Mouse (Mus musculus): ENCODE data around the gene Fam227b. TPM values are rescaled to one million over a fixed set of nuclear protein-coding genes. Genes with fewer than 3 reads are reported as not detected.

Gene Fam227b
- polyA plus RNA-seq, 1 experiment from 2014 or later, result not detected

DNA sequence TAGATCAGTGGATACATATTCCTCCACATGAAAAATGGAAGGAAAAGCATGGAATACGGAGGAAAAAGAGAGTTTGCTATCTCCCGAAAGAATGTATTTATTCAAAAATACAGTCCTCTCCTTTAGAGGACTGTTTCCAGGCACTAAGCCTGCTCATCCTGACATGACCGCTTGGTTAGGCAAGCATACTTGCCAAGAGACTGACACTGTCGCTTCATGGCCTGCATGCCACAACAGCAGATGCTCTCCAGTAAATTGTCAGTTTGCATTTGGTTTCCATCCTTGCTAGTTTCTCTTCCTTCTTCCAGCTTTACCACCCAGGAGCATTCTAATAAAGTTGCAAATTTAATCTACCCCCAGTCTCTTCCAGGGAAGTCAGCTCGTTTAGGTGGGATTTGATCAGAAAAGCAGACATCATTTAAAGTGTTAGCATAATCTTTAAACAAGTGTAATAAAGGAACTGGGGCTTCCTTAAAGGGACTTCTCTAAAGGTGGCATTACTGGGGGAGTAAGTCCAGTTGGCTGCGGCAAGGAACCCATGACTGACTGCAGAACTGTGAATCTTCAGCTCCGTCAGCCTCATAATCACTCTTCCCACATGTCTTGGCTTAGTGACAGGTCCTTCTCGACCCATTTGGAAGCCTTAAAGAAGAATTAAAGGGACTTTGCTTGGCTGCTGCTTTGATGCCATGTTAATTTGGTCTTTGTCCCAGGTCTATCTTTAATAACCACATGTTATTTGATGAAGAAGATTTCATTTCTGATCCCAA is 15.2 kb upstream of the Fam227b start:
- ATAC-seq (ENCODE audit: insufficient read depth), result no peak
- Histone ChIP-seq H3K36me3 (ENCODE audit: insufficient read depth) (peaks cover 14% of the 10 kb centered on the region; the same call in 1 of the 2 replicates), H3K27me3 (ENCODE audit: insufficient read depth, low read length) (no peaks in the 10 kb centered on the region), H3K4me2 (no peak overlapping the region), H3K4me1 (ENCODE audit: insufficient read depth) (no peaks in the 10 kb centered on the region), H3K9ac (no peak overlapping the region), H3K27ac (ENCODE audit: low read depth) (no peak overlapping the region), H3K4me3 (ENCODE audit: low read depth, low read length) (no peak overlapping the region), H3K9me3 (ENCODE audit: low read depth, low read length) (no peaks in the 10 kb centered on the region)
- 78% methylated on average over 8 of the region's 8 CpGs for WGBS
- no peak for DNase-seq
- no peak for TF ChIP-seq CTCF (IDR thresholded peaks at IDR 0.05; ENCODE audit: low read depth)

- Histone ChIP-seq H3K36me3 (ENCODE audit: insufficient read depth) (peaks cover 20% of the 10 kb centered on the region), H3K9me3 (ENCODE audit: low read depth, low read length) (no peaks in the 10 kb centered on the region), H3K4me1 (ENCODE audit: insufficient read depth) (no peaks in the 10 kb centered on the region), H3K4me3 (ENCODE audit: low read depth, low read length) (no peak overlapping the region), H3K9ac (no peak overlapping the region), H3K27ac (ENCODE audit: low read depth) (no peak overlapping the region; the same call in 1 of the 2 replicates), H3K4me2 (no peak overlapping the region), H3K27me3 (ENCODE audit: insufficient read depth, low read length) (no peaks in the 10 kb centered on the region)
- no peak for DNase-seq
- no peak for TF ChIP-seq CTCF (IDR thresholded peaks at IDR 0.05; ENCODE audit: low read depth)
- no peak for ATAC-seq (ENCODE audit: insufficient read depth)
These were observed 14.5 kb upstream of the Fam227b start for GRCm38 (mm10) chr2:126166335-126166734.

DNA sequence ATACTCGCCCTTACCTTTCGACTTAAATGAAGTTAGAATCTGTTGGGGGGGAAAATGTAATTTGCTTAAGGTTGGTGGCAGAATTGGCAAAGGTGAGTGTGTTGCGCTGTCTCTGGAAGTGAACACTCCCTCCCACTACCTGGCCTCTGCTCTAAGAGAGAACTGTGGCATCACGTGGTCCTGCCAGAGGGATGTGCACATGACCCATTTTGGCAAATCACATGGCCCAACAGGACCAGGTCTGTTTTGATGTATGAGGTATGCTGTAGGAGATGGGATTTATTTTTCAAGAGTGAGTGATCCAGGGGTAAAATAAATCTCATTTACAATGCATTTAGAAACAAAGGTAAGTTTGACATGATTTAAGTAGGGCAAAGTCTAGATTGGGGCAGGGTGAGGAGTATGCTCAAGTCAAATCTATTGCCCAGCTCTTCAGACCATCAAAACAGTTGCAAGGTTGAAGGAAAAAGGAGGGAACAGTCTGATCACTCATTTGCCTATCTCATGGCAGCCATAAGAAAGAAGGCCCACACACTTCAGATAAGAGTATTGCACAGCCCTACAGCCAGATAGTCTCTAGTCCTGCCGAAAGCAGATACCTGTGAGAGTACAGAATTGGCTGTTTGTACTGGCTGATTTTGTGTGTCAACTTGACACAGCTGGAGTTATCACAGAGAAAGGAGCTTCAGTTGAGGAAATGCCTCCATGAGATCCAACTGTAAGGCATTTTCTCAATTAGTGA is 13.6 kb upstream of the Fam227b start:
- no peak overlapping the region for H3K4me3 ChIP-seq (ENCODE audit: low read depth, low read length)
- no peak overlapping the region for H3K4me2 ChIP-seq
- DNase-seq (no peak), ATAC-seq (ENCODE audit: insufficient read depth) (peak; percentile 58; the same call in 1 of the 2 replicates)
- no peaks in the 10 kb centered on the region for H3K4me1 ChIP-seq (ENCODE audit: insufficient read depth)
- H3K27ac ChIP-seq (ENCODE audit: low read depth), result no peak overlapping the region
- H3K9me3 ChIP-seq (ENCODE audit: low read depth, low read length), result no peaks in the 10 kb centered on the region
- 94% methylated on average over 5 of the region's 5 CpGs for WGBS
- H3K9ac ChIP-seq, result no peak overlapping the region
- TF ChIP-seq CTCF (IDR thresholded peaks at IDR 0.05; ENCODE audit: low read depth), result no peak
- peaks cover 28% of the 10 kb centered on the region for H3K36me3 ChIP-seq (ENCODE audit: insufficient read depth)
- no peaks in the 10 kb centered on the region for H3K27me3 ChIP-seq (ENCODE audit: insufficient read depth, low read length)

DNA sequence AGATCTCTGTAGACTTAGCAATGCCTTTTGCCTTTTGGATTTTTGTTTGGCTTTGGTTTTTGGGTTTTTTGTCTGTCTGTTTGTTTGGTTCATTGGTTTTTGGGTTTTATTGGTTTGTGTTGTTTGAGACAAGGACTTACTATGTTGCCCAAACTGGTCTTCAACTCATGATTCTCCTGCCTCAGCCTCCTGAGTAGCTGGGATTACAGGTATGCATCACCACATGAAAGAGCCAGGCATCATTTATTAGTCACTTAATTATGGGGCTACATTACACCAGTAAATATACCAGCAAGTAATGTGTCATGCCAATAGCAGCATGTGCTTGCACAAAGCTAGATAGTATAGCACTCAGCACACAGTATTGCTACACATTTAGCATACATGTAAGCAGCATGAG is 4.1 kb downstream of the Fam227b start:
- Histone ChIP-seq H3K36me3 (ENCODE audit: insufficient read depth) (no peaks in the 10 kb centered on the region), H3K27me3 (ENCODE audit: insufficient read depth, low read length) (no peaks in the 10 kb centered on the region), H3K4me3 (ENCODE audit: low read depth, low read length) (no peak overlapping the region), H3K9me3 (ENCODE audit: low read depth, low read length) (no peaks in the 10 kb centered on the region), H3K4me2 (no peak overlapping the region), H3K9ac (no peak overlapping the region), H3K4me1 (ENCODE audit: insufficient read depth) (no peaks in the 10 kb centered on the region), H3K27ac (ENCODE audit: low read depth) (no peak overlapping the region)
- DNase-seq (no peak), ATAC-seq (ENCODE audit: insufficient read depth) (no peak)
- TF ChIP-seq CTCF (IDR thresholded peaks at IDR 0.05; ENCODE audit: low read depth), result no peak

- Histone ChIP-seq H3K4me2 (no peak overlapping the region), H3K4me3 (ENCODE audit: low read depth, low read length) (no peak overlapping the region), H3K4me1 (ENCODE audit: insufficient read depth) (no peaks in the 10 kb centered on the region), H3K27ac (ENCODE audit: low read depth) (no peak overlapping the region), H3K27me3 (ENCODE audit: insufficient read depth, low read length) (no peaks in the 10 kb centered on the region), H3K9me3 (ENCODE audit: low read depth, low read length) (no peaks in the 10 kb centered on the region), H3K36me3 (ENCODE audit: insufficient read depth) (no peaks in the 10 kb centered on the region), H3K9ac (no peak overlapping the region)
- ATAC-seq (ENCODE audit: insufficient read depth), result no peak
- TF ChIP-seq CTCF (IDR thresholded peaks at IDR 0.05; ENCODE audit: low read depth), result no peak
- 87% methylated on average over 4 of the region's 4 CpGs for WGBS
- no peak for DNase-seq
These were observed 57.2 kb downstream of the Fam227b start for GRCm38 (mm10) chr2:126094616-126095015.

DNA sequence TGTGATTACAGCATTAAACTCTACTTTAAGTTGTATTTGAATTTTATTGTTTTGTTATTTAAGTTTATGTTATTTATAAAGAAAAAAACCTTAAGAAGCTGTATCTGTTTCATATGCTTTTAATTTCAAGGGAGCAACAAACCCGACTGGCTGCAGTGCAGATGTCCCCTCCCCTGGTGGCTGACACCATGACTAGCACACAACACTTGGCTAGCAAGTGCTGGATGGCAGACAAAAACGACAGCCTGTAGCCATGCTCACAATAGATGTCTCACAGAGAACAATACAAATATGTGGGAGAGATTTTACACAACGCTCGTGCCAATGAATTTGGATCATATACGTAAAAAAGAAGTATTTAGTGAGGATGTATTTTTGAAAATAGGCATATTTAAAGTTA is 61.4 kb downstream of the Fam227b start:
- DNase-seq, result no peak
- H3K9me3 ChIP-seq (ENCODE audit: low read depth, low read length), result no peaks in the 10 kb centered on the region
- no peak overlapping the region for H3K27ac ChIP-seq (ENCODE audit: low read depth)
- no peaks in the 10 kb centered on the region for H3K36me3 ChIP-seq (ENCODE audit: insufficient read depth)
- TF ChIP-seq CTCF (IDR thresholded peaks at IDR 0.05; ENCODE audit: low read depth), result no peak
- no peak overlapping the region for H3K9ac ChIP-seq
- no peak for ATAC-seq (ENCODE audit: insufficient read depth)
- no peaks in the 10 kb centered on the region for H3K4me1 ChIP-seq (ENCODE audit: insufficient read depth)
- WGBS, result 67% methylated on average over 5 of the region's 5 CpGs
- no peaks in the 10 kb centered on the region for H3K27me3 ChIP-seq (ENCODE audit: insufficient read depth, low read length)
- H3K4me3 ChIP-seq (ENCODE audit: low read depth, low read length), result no peak overlapping the region
- no peak overlapping the region for H3K4me2 ChIP-seq

DNA sequence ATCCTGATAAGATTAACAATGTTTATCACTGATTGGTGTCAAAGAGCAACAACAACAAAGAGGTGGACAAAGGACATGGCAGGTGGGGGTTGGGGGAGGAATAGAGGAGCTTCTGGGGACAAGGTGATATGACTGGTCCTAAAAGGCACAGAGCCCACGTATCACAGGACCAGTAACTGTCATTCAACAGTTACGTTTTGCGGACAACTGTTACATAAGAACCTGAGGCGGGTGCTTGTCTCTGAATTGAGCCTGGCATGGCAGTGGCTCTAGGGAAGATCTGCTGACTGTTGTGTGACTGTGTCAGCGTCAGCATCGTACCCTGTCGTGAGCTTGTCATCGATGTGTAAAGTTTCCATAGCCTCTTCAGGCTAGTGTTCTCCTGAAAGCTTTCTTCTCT is 65.6 kb downstream of the Fam227b start:
- Histone ChIP-seq H3K36me3 (ENCODE audit: insufficient read depth) (no peaks in the 10 kb centered on the region), H3K27ac (ENCODE audit: low read depth) (no peak overlapping the region), H3K4me3 (ENCODE audit: low read depth, low read length) (no peak overlapping the region), H3K9ac (no peak overlapping the region), H3K27me3 (ENCODE audit: insufficient read depth, low read length) (no peaks in the 10 kb centered on the region), H3K4me1 (ENCODE audit: insufficient read depth) (no peaks in the 10 kb centered on the region), H3K4me2 (no peak overlapping the region), H3K9me3 (ENCODE audit: low read depth, low read length) (no peaks in the 10 kb centered on the region)
- WGBS, result 75% methylated on average over 8 of the region's 8 CpGs
- DNase-seq, result no peak
- no peak for ATAC-seq (ENCODE audit: insufficient read depth)
- TF ChIP-seq CTCF (IDR thresholded peaks at IDR 0.05; ENCODE audit: low read depth), result no peak
